Mouse (Mus musculus): ENCODE measurements around the gene Hist1h2ag.

DNA sequence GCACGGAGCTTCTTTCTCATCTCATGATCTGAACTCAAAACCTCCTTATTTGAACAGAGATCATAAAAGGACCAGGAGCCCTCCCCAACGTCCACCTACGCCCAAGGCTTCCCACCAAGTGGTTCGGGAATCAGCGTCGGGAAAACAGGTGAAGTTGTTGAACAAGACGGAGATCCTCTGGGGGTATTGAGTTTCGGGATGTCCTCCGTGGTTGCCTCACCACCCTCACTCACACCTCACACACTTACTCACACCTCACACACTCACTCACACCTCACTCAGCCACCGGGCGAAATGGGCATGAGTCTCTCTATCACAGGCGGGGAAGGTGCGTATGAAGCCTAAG is 45.9 kb downstream of the Hist1h2ag start:
- TF ChIP-seq CTCF (IDR thresholded peaks at IDR 0.05; ENCODE audit: low read depth) = no peak
- TF ChIP-seq EP300 (IDR thresholded peaks at IDR 0.05; ENCODE audit: low read depth) = no peak
